Mouse (Mus musculus): Measurements from ENCODE around the gene Itgad.

DNA sequence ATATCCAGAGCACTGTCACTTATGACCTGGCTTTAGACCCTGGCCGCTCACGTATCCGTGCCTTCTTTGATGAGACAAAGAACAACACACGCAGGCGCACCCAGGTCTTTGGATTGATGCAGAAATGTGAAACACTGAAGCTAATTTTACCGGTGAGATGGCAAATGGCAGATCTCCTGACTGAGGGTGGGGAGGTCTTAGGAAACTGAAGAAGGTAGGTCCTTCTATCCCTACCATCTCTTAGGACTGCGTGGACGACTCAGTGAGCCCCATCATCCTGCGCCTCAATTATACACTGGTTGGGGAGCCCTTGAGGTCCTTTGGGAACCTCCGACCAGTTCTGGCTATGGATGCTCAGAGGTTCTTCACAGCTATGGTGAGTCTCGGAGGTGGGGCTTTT is 42.0 kb upstream of the Itgad start:
- TF ChIP-seq CTCF (IDR thresholded peaks at IDR 0.05; ENCODE audit: low read depth): no peak
- no peak for TF ChIP-seq EP300 (optimal IDR thresholded peaks at IDR 0.05)

All from stomach, postnatal 0 days (tissue).